Mouse (Mus musculus) embryo, embryonic 11.5 days (tissue): ENCODE results near the gene Cldn14.
A peak's percentile ranks its signal among the peaks of the same experiment; 100 is the strongest.
"Not testable (repeated sequence)": the region's sequence is repeated elsewhere in the genome, so short reads cannot be mapped to it uniquely, and the experiment has no call there.

Experiments
- DNase-seq: peaks from one replicate; pipeline ENCODE4 v3.0.0-alpha.2; 2012; ENCODE audit warnings: low read depth, low spot score

Gene Cldn14

GRCm38 (mm10) chr16:94008737-94009136 is at the start of gene Cldn14:
Gene Cldn14 (minus strand): TSS chr16:94008837.
- DNase-seq, result no peak

GRCm38 (mm10) chr16:94055576-94055975 is 46.9 kb upstream of the Cldn14 start:
- no peak for DNase-seq

GRCm38 (mm10) chr16:94055176-94055575 is 46.5 kb upstream of the Cldn14 start:
- DNase-seq, result no peak

- no peak for DNase-seq
These were observed 41.7 kb upstream of the Cldn14 start for GRCm38 (mm10) chr16:94050368-94050767.

- no peak for DNase-seq
These were observed 36.4 kb upstream of the Cldn14 start for GRCm38 (mm10) chr16:94044996-94045395.

GRCm38 (mm10) chr16:94043797-94044196 is 35.2 kb upstream of the Cldn14 start:
- DNase-seq, result no peak

GRCm38 (mm10) chr16:94041065-94041712 is 32.6 kb upstream of the Cldn14 start:
- DNase-seq, result no peak

- no peak for DNase-seq
These were observed 31.8 kb upstream of the Cldn14 start for GRCm38 (mm10) chr16:94040485-94040884.

GRCm38 (mm10) chr16:94038986-94039341 is 30.3 kb upstream of the Cldn14 start:
- no peak for DNase-seq

GRCm38 (mm10) chr16:94038272-94038985 is 29.8 kb upstream of the Cldn14 start:
- peak; percentile 54 for DNase-seq

GRCm38 (mm10) chr16:94037280-94037679 is 28.6 kb upstream of the Cldn14 start:
- no peak for DNase-seq

GRCm38 (mm10) chr16:94034152-94034551 is 25.5 kb upstream of the Cldn14 start:
- no peak for DNase-seq

- DNase-seq, result no peak
These were observed 23.6 kb upstream of the Cldn14 start for GRCm38 (mm10) chr16:94032270-94032669.

GRCm38 (mm10) chr16:94023352-94024280 is 15.0 kb upstream of the Cldn14 start:
- DNase-seq, result no peak

- DNase-seq, result not testable (repeated sequence)
These were observed 11.1 kb upstream of the Cldn14 start for GRCm38 (mm10) chr16:94019725-94020124.

- DNase-seq, result no peak
These were observed 9.3 kb upstream of the Cldn14 start for GRCm38 (mm10) chr16:94017953-94018352.

- DNase-seq, result no peak
These were observed 6.0 kb upstream of the Cldn14 start for GRCm38 (mm10) chr16:94014489-94015096.

GRCm38 (mm10) chr16:94013328-94014086 is 4.9 kb upstream of the Cldn14 start:
- not testable (repeated sequence) for DNase-seq

- DNase-seq, result no peak
These were observed 2.6 kb upstream of the Cldn14 start for GRCm38 (mm10) chr16:94011224-94011623.

- no peak for DNase-seq
These were observed 2.0 kb upstream of the Cldn14 start for GRCm38 (mm10) chr16:94010633-94011032.

- DNase-seq, result no peak
These were observed 1.5 kb upstream of the Cldn14 start for GRCm38 (mm10) chr16:94010156-94010555.
